Mouse (Mus musculus) heart, embryonic 16.5 days (tissue): Measurements from ENCODE around the gene Ptk7. TPM values are rescaled to one million over a fixed set of nuclear protein-coding genes. Genes with fewer than 3 reads are reported as not detected.

Experiments used
- ATAC-seq: fragments of 200-750 bp; cut with Nextera tagmentation; replicated peaks from 2 replicates; pipeline ENCODE4 v1.8.0; 2017; ENCODE audit warnings: moderate number of reproducible peaks; ENCODE audit not compliant: insufficient read depth, low FRiP score; ENCODE audit errors: extremely low read depth
- H3K27ac ChIP-seq: fragments of 300-500 bp; sonication (generic); 2 replicates; pipeline ENCODE4 v1.5.1; 2014; ENCODE audit warnings: mild to moderate bottlenecking, low read length, control low read depth, moderate library complexity
- H3K27me3 ChIP-seq: fragments of 300-500 bp; sonication (generic); 2 replicates; pipeline ENCODE4 v1.6.1; 2014; ENCODE audit warnings: low read length, mixed read lengths; ENCODE audit not compliant: control insufficient read depth, insufficient read depth
- H3K36me3 ChIP-seq: fragments of 300-500 bp; sonication (generic); 2 replicates; pipeline ENCODE4 v1.6.1; 2014; ENCODE audit not compliant: control insufficient read depth, insufficient read depth
- H3K4me1 ChIP-seq: fragments of 300-500 bp; sonication (generic); 2 replicates; pipeline ENCODE4 v1.6.1; 2014; ENCODE audit warnings: low read length, mixed read lengths; ENCODE audit not compliant: control insufficient read depth, insufficient read depth
- H3K4me2 ChIP-seq: fragments of 300-500 bp; sonication (generic); 2 replicates; pipeline ENCODE4 v1.6.1; 2014; ENCODE audit warnings: low read depth, mild to moderate bottlenecking, control low read depth, low read length
- H3K4me3 ChIP-seq: fragments of 300-500 bp; sonication (generic); 2 replicates; pipeline ENCODE4 v1.5.1; 2014; ENCODE audit warnings: mild to moderate bottlenecking, control low read depth, low read length
- H3K9ac ChIP-seq: fragments of 300-500 bp; sonication (generic); 2 replicates; pipeline ENCODE4 v1.6.1; 2014; ENCODE audit warnings: low read length, control low read depth
- H3K9me3 ChIP-seq: fragments of 300-500 bp; sonication (generic); replicated peaks from 2 replicates; pipeline ENCODE4 v1.6.1; 2016; ENCODE audit warnings: low read length; ENCODE audit not compliant: control insufficient read depth
- WGBS: fragments of 180-500 bp; shearing (Covaris S2); extraction: QIAGEN DNeasy Blood & Tissue Kit; methylation state at CpG from one replicate; pipeline ENCODE4 v1.1.7; 2014; 5-methylcytosine and 5-hydroxymethylcytosine counted together
- polyA plus RNA-seq: library from polyadenylated mRNA; unstranded; fragments of >200 nt; fragmentation: Nextera tagmentation; extraction: Ambion mirVana; gene quantifications from 2 replicates; pipeline ENCODE4 v1.2.1, GENCODE M21; 2015

Ptk7 gene
- polyA plus RNA-seq, 1 experiment from 2014 or later, result 37.6 TPM

DNA sequence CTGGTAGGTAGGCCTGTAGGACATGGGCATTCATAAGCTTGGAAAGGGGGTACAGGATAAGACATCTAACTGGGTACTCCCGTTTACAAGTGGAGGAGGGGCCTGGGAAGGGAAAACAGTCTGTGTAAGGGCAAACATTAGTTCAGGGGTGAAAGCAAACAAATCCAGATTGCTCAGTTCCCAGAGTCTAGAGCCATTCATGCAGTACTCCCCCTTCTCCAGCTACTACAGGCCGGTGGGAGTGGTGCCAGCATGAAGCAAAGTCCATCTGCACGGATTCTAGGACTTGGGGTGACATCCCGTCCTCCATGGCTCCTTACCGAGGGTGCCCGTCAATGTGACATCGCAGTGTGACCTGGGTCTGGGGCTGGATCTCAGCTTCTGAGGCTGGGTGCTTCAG lies 38.9 kb downstream of the Ptk7 start:
- H3K9me3 ChIP-seq, result no peaks in the 10 kb centered on the region
- no peak for ATAC-seq
- H3K27me3 ChIP-seq, result no peaks in the 10 kb centered on the region
- H3K4me3 ChIP-seq, result no peak overlapping the region
- H3K4me1 ChIP-seq, result peaks cover 12% of the 10 kb centered on the region
- H3K27ac ChIP-seq, result no peak overlapping the region
- H3K4me2 ChIP-seq, result no peak overlapping the region
- no peak overlapping the region for H3K9ac ChIP-seq
- WGBS, result 86% methylated on average over 7 of the region's 7 CpGs
- peaks cover 15% of the 10 kb centered on the region for H3K36me3 ChIP-seq

DNA sequence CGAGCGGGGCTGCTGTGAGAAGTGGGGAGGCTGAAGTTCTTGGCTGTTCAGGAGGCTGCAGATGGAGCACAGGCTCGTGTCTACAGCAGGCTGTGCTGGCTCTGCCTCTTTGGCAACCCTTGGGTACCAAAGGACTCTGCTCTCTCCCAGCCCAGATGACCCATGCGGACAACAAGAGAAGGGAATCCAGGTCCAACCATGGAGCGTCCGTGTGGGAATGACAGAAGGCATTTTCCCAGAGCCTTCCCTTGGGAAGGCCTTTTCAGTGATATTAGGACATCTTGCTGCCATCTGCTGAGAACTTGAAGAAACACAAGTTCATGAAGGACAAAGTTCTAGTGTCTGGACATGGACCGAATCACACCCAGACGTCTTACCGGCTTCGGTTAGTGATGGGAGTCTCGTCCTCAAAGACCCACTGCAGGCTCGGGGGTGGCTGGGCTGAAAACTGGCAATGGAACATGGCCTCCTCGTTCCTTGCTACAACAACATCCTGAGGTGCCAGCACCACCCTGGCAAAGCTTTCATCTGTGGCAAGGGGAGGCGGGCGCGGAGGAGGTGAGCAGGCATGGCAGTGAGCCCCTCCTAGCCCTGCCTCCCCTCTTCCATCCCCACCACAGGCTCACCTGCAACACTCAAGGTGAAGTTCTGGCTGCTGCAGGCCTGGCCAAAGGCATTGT lies 39.5 kb downstream of the Ptk7 start:
- no peak overlapping the region for H3K4me2 ChIP-seq
- peaks cover 17% of the 10 kb centered on the region for H3K36me3 ChIP-seq
- H3K9me3 ChIP-seq, result no peaks in the 10 kb centered on the region
- ATAC-seq, result no peak
- peaks cover 8% of the 10 kb centered on the region for H3K4me1 ChIP-seq
- H3K27me3 ChIP-seq, result no peaks in the 10 kb centered on the region
- no peak overlapping the region for H3K4me3 ChIP-seq
- WGBS, result 87% methylated on average over 16 of the region's 16 CpGs
- no peak overlapping the region for H3K27ac ChIP-seq
- no peak overlapping the region for H3K9ac ChIP-seq

DNA sequence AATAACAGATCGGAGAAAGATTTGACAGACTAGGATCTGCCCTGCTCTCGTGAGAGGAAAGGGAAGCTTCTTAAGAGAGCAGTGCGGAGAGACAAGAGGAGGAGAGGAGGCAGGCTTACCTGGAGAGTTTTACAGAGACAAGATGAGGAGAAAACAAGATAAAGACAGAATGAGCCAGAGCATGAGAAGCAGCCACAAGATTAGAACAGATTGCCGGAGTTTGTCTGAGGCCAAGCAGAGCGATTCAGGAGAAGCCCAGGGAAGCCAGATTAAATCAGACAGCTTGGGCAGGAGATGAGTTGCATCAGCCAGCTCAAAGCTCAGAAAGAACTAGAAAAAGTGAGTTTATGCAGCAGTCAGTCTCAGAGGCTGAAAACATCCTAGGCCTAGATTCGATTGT lies 40.4 kb downstream of the Ptk7 start:
- Histone ChIP-seq H3K27me3 (no peaks in the 10 kb centered on the region), H3K27ac (no peak overlapping the region), H3K4me1 (0 out of 2 replicates have a peak, but pooled peaks cover 4% of the 10 kb centered on the region), H3K4me2 (no peak overlapping the region), H3K9ac (no peak overlapping the region), H3K9me3 (no peaks in the 10 kb centered on the region), H3K36me3 (peaks cover 17% of the 10 kb centered on the region), H3K4me3 (no peak overlapping the region)
- no peak for ATAC-seq
- WGBS, result 89% methylated on average over 6 of the region's 6 CpGs

DNA sequence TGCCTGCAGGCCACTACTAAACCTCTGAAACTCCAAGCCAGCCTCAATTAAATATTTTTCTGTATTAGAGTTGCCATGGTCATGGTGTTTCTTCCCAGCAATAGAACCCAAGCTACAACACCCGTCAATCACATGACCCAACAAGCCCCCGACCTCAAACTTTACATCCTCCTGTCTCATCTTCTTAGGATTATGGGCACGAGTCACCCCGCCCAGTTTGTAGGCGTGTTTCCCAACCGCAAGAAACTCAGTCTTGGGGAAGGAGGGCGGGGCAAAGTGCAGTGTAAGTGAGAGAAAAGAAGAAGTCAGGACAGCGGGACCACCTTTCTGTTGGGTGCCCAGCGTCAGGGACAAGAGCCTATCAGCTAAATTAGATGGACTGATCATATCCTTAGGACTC lies 41.1 kb downstream of the Ptk7 start:
- no peaks in the 10 kb centered on the region for H3K9me3 ChIP-seq
- H3K4me3 ChIP-seq, result no peak overlapping the region
- H3K36me3 ChIP-seq, result peaks cover 17% of the 10 kb centered on the region
- WGBS, result 81% methylated on average over 9 of the region's 9 CpGs
- H3K27ac ChIP-seq, result no peak overlapping the region
- no peaks in the 10 kb centered on the region for H3K27me3 ChIP-seq
- no peak overlapping the region for H3K4me2 ChIP-seq
- H3K9ac ChIP-seq, result no peak overlapping the region
- ATAC-seq, result no peak
- 0 out of 2 replicates have a peak, but pooled peaks cover 4% of the 10 kb centered on the region for H3K4me1 ChIP-seq

DNA sequence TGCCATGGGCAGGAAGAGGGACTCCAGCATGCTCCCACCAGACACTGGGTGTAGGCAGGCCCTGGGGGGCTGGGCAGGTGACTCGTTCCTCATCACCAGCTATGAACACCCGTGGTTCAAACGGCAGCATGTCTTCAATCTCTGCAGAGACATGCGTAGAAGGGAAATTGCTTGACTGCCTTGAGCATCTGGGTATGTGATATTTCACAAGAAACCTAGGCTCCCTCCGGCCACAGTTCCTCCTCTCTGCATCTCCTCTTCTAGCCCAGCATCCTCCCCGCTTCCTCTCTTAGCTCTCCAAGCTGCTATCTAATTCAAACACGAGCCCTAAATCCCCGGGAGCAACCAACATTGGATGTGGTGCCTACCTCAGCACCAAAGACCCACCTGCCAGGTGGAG lies 43.0 kb downstream of the Ptk7 start:
- Histone ChIP-seq H3K27ac (no peak overlapping the region), H3K27me3 (no peaks in the 10 kb centered on the region), H3K9me3 (no peaks in the 10 kb centered on the region), H3K4me3 (no peak overlapping the region), H3K4me1 (no peaks in the 10 kb centered on the region), H3K9ac (no peak overlapping the region), H3K36me3 (peaks cover 27% of the 10 kb centered on the region), H3K4me2 (no peak overlapping the region)
- 89% methylated on average over 8 of the region's 8 CpGs for WGBS
- ATAC-seq, result no peak

DNA sequence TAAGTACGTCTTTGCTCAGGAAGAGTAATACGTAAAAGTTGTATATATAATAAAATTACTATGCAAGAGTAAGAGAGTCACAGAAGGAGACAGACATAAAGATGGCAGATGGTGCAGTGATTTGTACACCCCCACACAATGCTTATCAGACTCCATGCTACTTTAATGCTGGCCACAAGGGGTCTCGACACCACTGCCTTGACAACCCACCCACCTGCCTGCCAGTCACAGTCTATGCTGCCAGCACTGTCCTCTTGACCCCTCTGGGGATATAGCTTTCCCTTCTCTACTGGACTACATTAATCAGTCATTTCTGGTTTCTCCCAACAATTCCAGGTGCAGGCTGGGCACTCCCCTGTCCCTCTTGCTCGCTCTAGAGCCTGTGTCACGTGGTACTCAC lies 50.7 kb downstream of the Ptk7 start:
- H3K27ac ChIP-seq, result no peak overlapping the region
- H3K4me1 ChIP-seq, result no peaks in the 10 kb centered on the region
- no peaks in the 10 kb centered on the region for H3K9me3 ChIP-seq
- H3K27me3 ChIP-seq, result no peaks in the 10 kb centered on the region
- no peak overlapping the region for H3K4me3 ChIP-seq
- no peak; the same call in 1 of the 2 replicates for ATAC-seq
- H3K4me2 ChIP-seq, result no peak overlapping the region
- no peak overlapping the region for H3K9ac ChIP-seq
- peaks cover 53% of the 10 kb centered on the region for H3K36me3 ChIP-seq
- 73% methylated on average over 5 of the region's 5 CpGs for WGBS

DNA sequence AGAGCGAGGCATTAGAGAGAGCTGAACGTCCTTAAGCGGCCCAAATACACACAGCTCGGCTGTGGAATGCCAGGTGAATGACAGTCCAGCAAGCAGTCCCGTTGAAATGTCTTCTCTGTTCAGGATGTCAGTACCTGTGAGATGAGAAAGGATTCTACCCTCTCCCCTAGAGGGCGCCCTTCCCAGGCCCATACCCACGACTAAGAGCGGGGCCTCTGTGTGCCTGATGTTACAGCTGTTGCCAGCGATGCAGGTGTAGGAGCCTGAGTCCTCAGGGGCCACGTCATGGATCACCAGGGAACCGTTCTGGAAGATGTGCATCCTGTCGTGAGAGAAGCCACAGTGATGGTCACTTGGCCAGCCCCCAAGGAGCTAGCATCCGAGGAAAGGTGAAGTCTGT lies 53.2 kb downstream of the Ptk7 start:
- H3K36me3 ChIP-seq, result peaks cover 47% of the 10 kb centered on the region
- no peak overlapping the region for H3K4me2 ChIP-seq
- H3K9ac ChIP-seq, result no peak overlapping the region
- H3K27me3 ChIP-seq, result no peaks in the 10 kb centered on the region
- H3K27ac ChIP-seq, result no peak overlapping the region
- no peak overlapping the region for H3K4me3 ChIP-seq
- no peaks in the 10 kb centered on the region for H3K4me1 ChIP-seq
- 85% methylated on average over 13 of the region's 13 CpGs for WGBS
- H3K9me3 ChIP-seq, result no peaks in the 10 kb centered on the region
- no peak for ATAC-seq

DNA sequence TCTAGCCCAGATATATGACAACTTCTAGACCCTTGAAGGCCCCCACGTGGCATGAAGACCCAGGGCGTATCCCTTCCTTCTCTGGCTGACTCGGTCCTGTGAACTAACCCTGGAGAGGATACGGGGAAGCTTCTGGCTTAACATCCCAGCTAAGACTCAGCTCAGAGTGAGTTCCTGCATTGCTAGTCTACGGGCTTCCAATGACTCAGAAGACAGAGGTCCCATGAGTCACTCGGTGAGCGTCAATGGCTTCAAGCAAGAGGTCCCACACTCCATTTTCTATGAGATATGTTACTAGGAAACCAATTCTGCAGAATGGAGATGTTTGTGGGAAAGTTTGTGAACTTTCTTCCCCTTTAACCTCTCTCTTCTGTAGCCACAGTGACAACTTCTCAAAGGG lies 54.8 kb downstream of the Ptk7 start:
- WGBS, result 93% methylated on average over 7 of the region's 7 CpGs
- Histone ChIP-seq H3K36me3 (peaks cover 35% of the 10 kb centered on the region), H3K9me3 (no peaks in the 10 kb centered on the region), H3K27me3 (no peaks in the 10 kb centered on the region), H3K4me1 (no peaks in the 10 kb centered on the region), H3K4me2 (no peak overlapping the region), H3K4me3 (no peak overlapping the region), H3K9ac (no peak overlapping the region), H3K27ac (no peak overlapping the region)
- ATAC-seq, result no peak

DNA sequence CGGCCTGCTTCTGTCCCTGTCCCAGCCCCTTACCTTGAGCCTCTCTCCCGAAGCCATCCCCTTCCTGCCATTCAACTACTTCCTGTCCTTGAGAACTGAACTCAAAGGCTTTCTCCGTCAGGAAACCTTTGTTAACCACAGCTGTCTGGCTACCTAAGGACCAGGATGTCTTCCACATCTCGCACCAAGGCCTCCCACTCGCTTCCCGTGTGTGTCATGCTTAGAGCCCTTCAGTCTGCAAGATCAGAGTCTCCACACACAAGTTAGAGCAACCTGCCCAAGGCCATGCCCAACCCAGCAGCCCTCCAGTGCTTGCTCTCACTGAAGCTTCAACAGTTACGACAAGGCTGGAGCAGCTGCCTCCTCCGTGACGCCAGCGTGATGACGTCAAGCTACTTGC lies 58.3 kb downstream of the Ptk7 start:
- 76% methylated on average over 11 of the region's 11 CpGs for WGBS
- Histone ChIP-seq H3K27me3 (no peaks in the 10 kb centered on the region), H3K9ac (no peak overlapping the region), H3K27ac (no peak overlapping the region), H3K4me3 (no peak overlapping the region), H3K4me2 (no peak overlapping the region), H3K9me3 (no peaks in the 10 kb centered on the region), H3K4me1 (no peaks in the 10 kb centered on the region), H3K36me3 (peaks cover 36% of the 10 kb centered on the region)
- no peak for ATAC-seq
